Mouse (Mus musculus): Measurements from ENCODE around the gene Mavs. TPM values are rescaled to one million over a fixed set of nuclear protein-coding genes. Genes with fewer than 3 reads are reported as not detected.

Mavs gene
- polyA plus RNA-seq, 2 experiments = 25.9 TPM

DNA sequence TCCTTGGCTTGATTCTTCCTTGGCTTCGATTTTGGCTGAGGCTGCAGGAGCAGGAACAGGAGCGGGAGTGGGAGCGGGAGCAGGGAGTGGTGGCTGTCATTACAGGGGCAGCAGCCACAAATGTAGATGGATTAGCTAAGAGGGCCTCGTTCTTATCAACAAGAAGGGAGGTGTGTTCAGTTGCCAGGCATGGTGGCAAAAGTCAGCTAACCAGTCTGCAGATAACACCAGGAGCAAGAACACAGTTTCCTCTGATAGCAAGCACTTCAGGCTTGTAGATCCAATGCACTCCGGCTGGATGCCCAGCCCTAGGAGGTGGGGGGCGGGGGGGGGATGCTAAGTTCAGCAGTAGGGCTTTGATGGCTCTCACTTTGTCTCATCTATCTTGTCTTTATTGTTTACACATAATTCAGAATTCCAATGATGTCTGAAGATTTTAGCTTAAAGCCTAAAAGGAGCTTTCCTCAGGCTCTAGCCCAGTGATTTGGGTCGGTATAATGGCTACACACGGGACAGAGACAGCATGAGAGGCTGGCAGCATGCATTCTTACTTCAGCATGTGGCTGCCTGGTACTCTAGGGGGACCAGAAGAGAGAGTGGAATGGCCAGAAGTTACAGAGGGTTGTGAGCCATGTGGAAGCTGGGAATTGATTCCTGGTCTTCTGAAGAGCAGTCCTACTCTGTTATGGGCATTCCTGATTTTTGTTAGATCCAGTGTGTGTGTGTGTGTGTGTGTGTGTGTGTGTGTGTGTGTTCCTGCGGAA lies 26.9 kb downstream of the Mavs start:
- peak overlapping the region; percentile 93 for H3K27ac ChIP-seq
- H3K27me3 ChIP-seq (ENCODE audit: control insufficient read depth, insufficient read depth, low read length) = no peaks in the 10 kb centered on the region
- 25% methylated on average over 9 of the region's 9 CpGs for WGBS (ENCODE audit: insufficient replicate concordance)
- H3K4me3 ChIP-seq (ENCODE audit: insufficient read depth in 1 of 2, low read depth in 2 of 2, low read length in 2 of 2) = peak overlapping the region; percentile 6 to 28; a peak in 2 of 4 replicates
- TF ChIP-seq EP300 (IDR thresholded peaks at IDR 0.05; ENCODE audit: low read depth) = peak; percentile 71
- TF ChIP-seq CTCF (IDR thresholded peaks at IDR 0.05; ENCODE audit: low read depth) = no peak
- DNase-seq (ENCODE audit: low read depth in 3 of 3, low spot score in 3 of 3) (peak; percentile 60 to 75 (median 64)), ATAC-seq (ENCODE audit: insufficient read depth) (peak; percentile 36)
- peaks cover 3% of the 10 kb centered on the region; the same call in 1 of the 2 replicates for H3K36me3 ChIP-seq (replicated peaks; ENCODE audit: control insufficient read depth, insufficient read depth, low read depth)
- H3K9ac ChIP-seq (replicated peaks) = peak overlapping the region; percentile 52
- H3K9me3 ChIP-seq (ENCODE audit: control insufficient read depth, low read length) = no peaks in the 10 kb centered on the region
- peak overlapping the region; percentile 95 for H3K4me2 ChIP-seq (ENCODE audit: low read depth)
- peaks cover 49 to 57% of the 10 kb centered on the region in 2 experiments for H3K4me1 ChIP-seq (replicated peaks; ENCODE audit: control insufficient read depth in 2 of 2, insufficient read depth in 2 of 2, low read length in 1 of 2)

DNA sequence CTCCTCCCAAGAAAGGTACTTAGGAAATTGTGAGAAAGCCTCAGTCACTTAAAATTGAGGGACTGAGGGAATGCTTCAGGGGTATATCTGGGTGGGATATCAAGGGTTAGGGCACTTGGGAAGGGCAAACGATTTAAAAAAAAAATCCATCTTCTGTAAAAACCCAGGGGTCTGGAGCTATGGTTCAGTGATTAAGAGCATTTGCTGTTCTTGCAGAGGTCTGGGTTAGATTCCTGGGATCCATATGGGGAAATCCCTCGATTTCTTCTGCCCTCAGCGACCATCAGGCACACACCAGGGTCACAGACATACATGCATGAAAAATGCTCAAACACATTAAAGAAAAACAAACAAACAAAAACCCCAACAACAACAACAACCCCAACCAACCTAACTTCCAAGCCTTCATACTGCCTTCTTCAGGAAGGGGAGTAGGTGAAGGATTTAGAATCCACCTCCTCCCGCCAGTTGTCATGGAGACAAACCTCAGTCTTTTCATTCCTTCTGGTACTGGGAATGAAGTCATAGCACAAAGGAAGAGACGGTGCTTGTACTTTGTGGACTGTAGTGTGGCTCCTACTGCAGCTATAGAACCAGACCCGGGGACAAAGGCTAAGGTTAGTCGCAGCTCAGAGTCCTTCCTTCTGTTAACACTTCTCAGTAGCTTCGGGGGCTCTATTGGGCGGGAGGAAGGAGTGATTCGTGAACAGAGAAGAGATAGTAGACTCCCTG lies 27.8 kb downstream of the Mavs start:
- no peak for TF ChIP-seq CTCF (IDR thresholded peaks at IDR 0.05; ENCODE audit: low read depth)
- TF ChIP-seq EP300 (IDR thresholded peaks at IDR 0.05; ENCODE audit: low read depth) = no peak

GRCm38 (mm10) chr2:131262213-131262672 lies 28.4 kb downstream of the Mavs start, which contains the start of gene Pank2:
TSS of gene Pank2 (plus strand) at chr2:131262495.
- WGBS (ENCODE audit: insufficient replicate concordance) = under 1% methylated on average over 49 of the region's 49 CpGs
- H3K4me3 ChIP-seq (ENCODE audit: insufficient read depth in 1 of 2, low read depth in 2 of 2, low read length in 2 of 2) = peak within 1 kb of the TSS; percentile 94 to 97
- no peaks in the 10 kb centered on the region for H3K9me3 ChIP-seq (ENCODE audit: control insufficient read depth, low read length)
- ATAC-seq (ENCODE audit: insufficient read depth) (peak; percentile 92), DNase-seq (ENCODE audit: low read depth in 3 of 3, low spot score in 3 of 3) (peak; percentile 96 to 97 (median 96))
- H3K4me1 ChIP-seq (replicated peaks; ENCODE audit: control insufficient read depth in 2 of 2, insufficient read depth in 2 of 2, low read length in 1 of 2) = peaks cover 42 to 49% of the 10 kb centered on the region in 2 experiments
- peaks cover 8% of the 10 kb centered on the region for H3K36me3 ChIP-seq (replicated peaks; ENCODE audit: control insufficient read depth, insufficient read depth, low read depth)
- peak within 1 kb of the TSS; percentile 99 for H3K9ac ChIP-seq (replicated peaks)
- TF ChIP-seq EP300 (IDR thresholded peaks at IDR 0.05; ENCODE audit: low read depth) (no peak), CTCF (IDR thresholded peaks at IDR 0.05; ENCODE audit: low read depth) (no peak)
- peak within 1 kb of the TSS; percentile 99 for H3K27ac ChIP-seq
- H3K27me3 ChIP-seq (ENCODE audit: control insufficient read depth, insufficient read depth, low read length) = no peaks in the 10 kb centered on the region
- peak within 1 kb of the TSS; percentile 95 for H3K4me2 ChIP-seq (ENCODE audit: low read depth)

More for the DNA sequence above, 27.8 kb downstream of the Mavs start:
- H3K4me2 ChIP-seq (ENCODE audit: low read depth) = peak overlapping the region; percentile 95
- H3K27ac ChIP-seq = peak overlapping the region; percentile 93
- peak overlapping the region; percentile 77 to 94 for H3K4me3 ChIP-seq (ENCODE audit: insufficient read depth in 1 of 2, low read depth in 2 of 2, low read length in 2 of 2)
- H3K4me1 ChIP-seq (replicated peaks; ENCODE audit: control insufficient read depth in 2 of 2, insufficient read depth in 2 of 2, low read length in 1 of 2) = peaks cover 47 to 54% of the 10 kb centered on the region in 2 experiments
- peaks cover 8% of the 10 kb centered on the region for H3K36me3 ChIP-seq (replicated peaks; ENCODE audit: control insufficient read depth, insufficient read depth, low read depth)
- no peaks in the 10 kb centered on the region for H3K27me3 ChIP-seq (ENCODE audit: control insufficient read depth, insufficient read depth, low read length)
- no peak for DNase-seq (ENCODE audit: low read depth in 3 of 3, low spot score in 3 of 3)
- ATAC-seq (ENCODE audit: insufficient read depth) = peak; percentile 30
- peak overlapping the region; percentile 77 for H3K9ac ChIP-seq (replicated peaks)
- WGBS (ENCODE audit: insufficient replicate concordance) = 12% methylated on average over 10 of the region's 10 CpGs
- H3K9me3 ChIP-seq (ENCODE audit: control insufficient read depth, low read length) = no peaks in the 10 kb centered on the region

DNA sequence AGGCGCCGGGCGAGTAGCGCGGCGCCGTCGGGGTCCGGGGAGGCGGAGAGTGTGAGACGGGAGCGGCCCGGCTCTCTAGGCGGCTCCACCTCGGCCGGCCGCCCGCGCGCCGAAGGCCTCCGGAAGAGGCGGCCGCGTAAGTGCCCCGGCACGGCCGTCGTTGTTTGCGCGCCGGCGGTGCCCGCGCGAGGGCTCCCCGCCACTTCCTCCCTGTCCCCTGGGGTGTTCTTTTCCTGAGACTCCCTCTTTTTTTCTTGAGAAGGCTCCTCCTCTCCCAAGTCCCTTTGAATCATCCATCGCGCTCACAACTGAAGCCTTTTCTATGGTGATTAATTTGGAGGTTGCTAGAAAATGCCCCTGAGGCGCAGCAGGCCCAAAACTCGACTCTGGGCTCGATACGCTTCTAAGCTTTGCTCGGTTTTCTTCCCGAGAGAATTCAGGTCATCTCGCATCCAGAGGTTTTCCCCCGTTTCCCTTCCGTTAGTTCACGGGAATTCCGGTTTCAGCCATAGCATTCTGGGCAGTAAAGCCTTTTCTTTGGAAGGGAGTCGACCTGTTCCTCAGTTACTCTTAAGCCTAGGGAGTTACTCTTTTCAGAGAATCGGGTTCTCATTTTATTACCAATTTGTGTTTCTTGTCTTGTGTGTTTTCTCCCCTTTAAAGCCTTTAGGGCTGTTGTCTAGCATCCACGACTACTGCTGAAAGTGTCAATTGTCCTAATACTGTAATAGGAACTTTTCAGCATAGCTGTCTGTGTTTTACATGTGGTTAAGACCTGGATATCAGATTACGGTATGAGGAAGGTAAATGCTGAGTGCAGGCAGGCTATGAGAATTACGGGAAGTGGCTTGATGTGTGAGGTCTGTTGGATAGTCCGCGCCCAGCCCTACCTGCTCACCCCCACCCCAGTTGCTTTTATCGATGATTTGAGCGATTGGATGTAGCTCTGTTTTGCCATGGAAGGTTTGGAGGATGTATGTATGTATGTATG lies 29.1 kb downstream of the Mavs start:
- H3K27me3 ChIP-seq (ENCODE audit: control insufficient read depth, insufficient read depth, low read length) = no peaks in the 10 kb centered on the region
- peaks cover 34 to 44% of the 10 kb centered on the region in 2 experiments for H3K4me1 ChIP-seq (replicated peaks; ENCODE audit: control insufficient read depth in 2 of 2, insufficient read depth in 2 of 2, low read length in 1 of 2)
- H3K27ac ChIP-seq = peak overlapping the region; percentile 99
- H3K4me3 ChIP-seq (ENCODE audit: insufficient read depth in 1 of 2, low read depth in 2 of 2, low read length in 2 of 2) = peak overlapping the region; percentile 94 to 97
- peak overlapping the region; percentile 95 for H3K4me2 ChIP-seq (ENCODE audit: low read depth)
- H3K9me3 ChIP-seq (ENCODE audit: control insufficient read depth, low read length) = no peaks in the 10 kb centered on the region
- under 1% methylated on average over 57 of the region's 59 CpGs for WGBS (ENCODE audit: insufficient replicate concordance)
- TF ChIP-seq CTCF (IDR thresholded peaks at IDR 0.05; ENCODE audit: low read depth) (no peak), EP300 (IDR thresholded peaks at IDR 0.05; ENCODE audit: low read depth) (no peak; the same call in 1 of the 2 replicates)
- H3K9ac ChIP-seq (replicated peaks) = peak overlapping the region; percentile 99
- DNase-seq (ENCODE audit: low read depth in 3 of 3, low spot score in 3 of 3) (peak in 2 of 3 experiments; percentile 49 to 53), ATAC-seq (ENCODE audit: insufficient read depth) (peak; percentile 81)
- peaks cover 8% of the 10 kb centered on the region for H3K36me3 ChIP-seq (replicated peaks; ENCODE audit: control insufficient read depth, insufficient read depth, low read depth)
